Mouse (Mus musculus) limb, embryonic 14.5 days (tissue): ENCODE measurements at regions not wholly inside any gene's neighbourhood (a gene's known extent, or its start where the extent isn't known, plus 50 kb on each side); places are given as distances from the start of the nearest gene placed in this dataset.

Source experiments
- ATAC-seq: fragments of 200-750 bp; cut with Nextera tagmentation; 2 replicates; pipeline ENCODE4 v1.8.0; 2017; ENCODE audit warnings: low read depth, moderate number of reproducible peaks, moderate TSS enrichment; ENCODE audit not compliant: low FRiP score
- DNase-seq: peaks from one replicate; pipeline ENCODE4 v3.0.0-alpha.2; 2015; ENCODE audit warnings: low spot score
- H3K27ac ChIP-seq: fragments of 300-500 bp; sonication (generic); replicated peaks from 2 replicates; pipeline ENCODE4 v1.5.1; 2014; ENCODE audit warnings: low read depth, mild to moderate bottlenecking, low read length, moderate library complexity, mixed read lengths
- H3K27me3 ChIP-seq: fragments of 300-500 bp; sonication (generic); 2 replicates; pipeline ENCODE4 v1.6.1; 2014; ENCODE audit warnings: low read length, mixed read lengths; ENCODE audit not compliant: control insufficient read depth, insufficient read depth
- H3K36me3 ChIP-seq: fragments of 300-500 bp; sonication (generic); 2 replicates; pipeline ENCODE4 v1.6.1; 2014; ENCODE audit warnings: mild to moderate bottlenecking, low read length, moderate library complexity, mixed read lengths; ENCODE audit not compliant: control insufficient read depth, insufficient read depth
- H3K4me1 ChIP-seq: fragments of 300-500 bp; sonication (generic); 2 replicates; pipeline ENCODE4 v1.6.1; 2014; ENCODE audit warnings: antibody characterized with exemption, low read length, mixed read lengths; ENCODE audit not compliant: control insufficient read depth, insufficient read depth
- H3K4me2 ChIP-seq: fragments of 300-500 bp; sonication (generic); replicated peaks from 2 replicates; pipeline ENCODE4 v1.6.1; 2014; ENCODE audit warnings: low read depth, mild to moderate bottlenecking, low read length, moderate library complexity; ENCODE audit not compliant: severe bottlenecking
- H3K4me3 ChIP-seq: fragments of 300-500 bp; sonication (generic); replicated peaks from 2 replicates; pipeline ENCODE4 v1.5.1; 2014; ENCODE audit warnings: low read length
- H3K9ac ChIP-seq: fragments of 300-500 bp; sonication (generic); 2 replicates; pipeline ENCODE4 v1.6.1; 2014; ENCODE audit warnings: mild to moderate bottlenecking, low read depth, low read length, moderate library complexity; ENCODE audit not compliant: severe bottlenecking
- H3K9me3 ChIP-seq: fragments of 300-500 bp; sonication (generic); 2 replicates; pipeline ENCODE4 v1.6.1; 2016; ENCODE audit warnings: low read length; ENCODE audit not compliant: control insufficient read depth
- POLR2A ChIP-seq: fragments of 200-500 bp; IDR thresholded peaks from 2 replicates; pipeline ENCODE4 v1.8.0; 2012; ENCODE audit warnings: inconsistent platforms, mild to moderate bottlenecking, moderate library complexity, borderline replicate concordance; ENCODE audit not compliant: insufficient read depth, insufficient read length; ENCODE audit errors: extremely low read depth
- WGBS: fragments of 180-500 bp; shearing (Covaris S2); extraction: QIAGEN DNeasy Blood & Tissue Kit; methylation state at CpG from one replicate; pipeline ENCODE4 v1.1.7; 2014; 5-methylcytosine and 5-hydroxymethylcytosine counted together

GRCm38 (mm10) chr13:6059515-6060228, 198.4 kb downstream of the Klf6 start:
- 15% methylated on average over 6 of the region's 6 CpGs for WGBS
- Histone ChIP-seq H3K4me2 (0 out of 2 replicates have a peak overlapping the region, but pooled peaks have one; percentile 26), H3K36me3 (no peaks in the 10 kb centered on the region), H3K4me3 (no peak overlapping the region), H3K9me3 (no peaks in the 10 kb centered on the region), H3K27ac (0 out of 2 replicates have a peak overlapping the region, but pooled peaks have one; percentile 1), H3K4me1 (peaks cover 13% of the 10 kb centered on the region), H3K9ac (no peak overlapping the region), H3K27me3 (no peaks in the 10 kb centered on the region)
- DNase-seq, result peak; percentile 88
- TF ChIP-seq POLR2A, result no peak
- peak; percentile 87 for ATAC-seq

- WGBS, result 25% methylated on average over 8 of the region's 8 CpGs
- no peaks in the 10 kb centered on the region for H3K9me3 ChIP-seq
Measured at GRCm38 (mm10) chr13:6060229-6060845, 199.1 kb downstream of the Klf6 start.

GRCm38 (mm10) chr13:6062305-6062704, 201.0 kb downstream of the Klf6 start:
- TF ChIP-seq POLR2A, result no peak
- Histone ChIP-seq H3K4me1 (peaks cover 13% of the 10 kb centered on the region), H3K4me2 (no peak overlapping the region), H3K4me3 (no peak overlapping the region), H3K9ac (no peak overlapping the region), H3K9me3 (no peaks in the 10 kb centered on the region), H3K27me3 (no peaks in the 10 kb centered on the region), H3K36me3 (no peaks in the 10 kb centered on the region), H3K27ac (no peak overlapping the region)
- no peak for ATAC-seq
- DNase-seq, result no peak
- WGBS, result 78% methylated on average over 4 of the region's 4 CpGs

More at GRCm38 (mm10) chr13:6060229-6060845, 199.1 kb downstream of the Klf6 start:
- Histone ChIP-seq H3K4me2 (0 out of 2 replicates have a peak overlapping the region, but pooled peaks have one; percentile 26), H3K9ac (no peak overlapping the region), H3K36me3 (no peaks in the 10 kb centered on the region), H3K27ac (0 out of 2 replicates have a peak overlapping the region, but pooled peaks have one; percentile 1), H3K4me3 (no peak overlapping the region), H3K27me3 (no peaks in the 10 kb centered on the region), H3K4me1 (peaks cover 13% of the 10 kb centered on the region)
- TF ChIP-seq POLR2A, result no peak
- ATAC-seq (peak; percentile 21; the same call in 1 of the 2 replicates), DNase-seq (no peak)

- no peak for TF ChIP-seq POLR2A
- Histone ChIP-seq H3K9ac (no peak overlapping the region), H3K4me3 (no peak overlapping the region), H3K27ac (no peak overlapping the region), H3K9me3 (no peaks in the 10 kb centered on the region), H3K27me3 (no peaks in the 10 kb centered on the region), H3K36me3 (no peaks in the 10 kb centered on the region), H3K4me2 (no peak overlapping the region), H3K4me1 (peaks cover 13% of the 10 kb centered on the region)
- 83% methylated on average over 3 of the region's 3 CpGs for WGBS
- no peak for ATAC-seq
- DNase-seq, result no peak
Measured at GRCm38 (mm10) chr13:6062729-6063386, 201.6 kb downstream of the Klf6 start.

GRCm38 (mm10) chr13:6076978-6077825, 215.9 kb downstream of the Klf6 start:
- H3K9ac ChIP-seq, result no peak overlapping the region
- ATAC-seq (no peak), DNase-seq (no peak)
- no peaks in the 10 kb centered on the region for H3K36me3 ChIP-seq
- no peak overlapping the region for H3K27ac ChIP-seq
- TF ChIP-seq POLR2A, result no peak
- H3K9me3 ChIP-seq, result no peaks in the 10 kb centered on the region
- H3K4me1 ChIP-seq, result no peaks in the 10 kb centered on the region
- no peak overlapping the region for H3K4me3 ChIP-seq
- WGBS, result 77% methylated on average over 4 of the region's 4 CpGs
- no peak overlapping the region for H3K4me2 ChIP-seq
- H3K27me3 ChIP-seq, result no peaks in the 10 kb centered on the region
